Mouse (Mus musculus) hindbrain, embryonic 13.5 days (tissue): ENCODE measurements around the gene Mettl2. TPM values are rescaled to one million over a fixed set of nuclear protein-coding genes. Genes with fewer than 3 reads are reported as not detected.

Experiments used
- ATAC-seq: fragments of 200-750 bp; cut with Nextera tagmentation; 2 replicates; pipeline ENCODE4 v1.8.0; 2017; ENCODE audit warnings: moderate TSS enrichment; ENCODE audit not compliant: low FRiP score
- H3K27ac ChIP-seq: fragments of 300-500 bp; sonication (generic); 2 replicates; pipeline ENCODE4 v1.5.1; 2015; ENCODE audit warnings: inconsistent platforms, mild to moderate bottlenecking, moderate library complexity
- H3K27me3 ChIP-seq: fragments of 300-500 bp; sonication (generic); 2 replicates; pipeline ENCODE4 v1.6.1; 2015; ENCODE audit warnings: mild to moderate bottlenecking, inconsistent platforms
- H3K36me3 ChIP-seq: fragments of 300-500 bp; sonication (generic); 2 replicates; pipeline ENCODE4 v1.6.1; 2015; ENCODE audit warnings: mild to moderate bottlenecking, inconsistent platforms
- H3K4me1 ChIP-seq: fragments of 300-500 bp; sonication (generic); replicated peaks from 2 replicates; pipeline ENCODE4 v1.6.1; 2015; ENCODE audit warnings: inconsistent platforms
- H3K4me2 ChIP-seq: fragments of 300-500 bp; sonication (generic); 2 replicates; pipeline ENCODE4 v1.6.1; 2015; ENCODE audit warnings: inconsistent platforms, mild to moderate bottlenecking, moderate library complexity
- H3K4me3 ChIP-seq: fragments of 300-500 bp; sonication (generic); 2 replicates; pipeline ENCODE4 v1.5.1; 2015; ENCODE audit warnings: mild to moderate bottlenecking, inconsistent platforms
- H3K9ac ChIP-seq: fragments of 300-500 bp; sonication (generic); 2 replicates; pipeline ENCODE4 v1.6.1; 2015; ENCODE audit warnings: mild to moderate bottlenecking, inconsistent platforms
- H3K9me3 ChIP-seq: fragments of 300-500 bp; sonication (generic); 2 replicates; pipeline ENCODE4 v1.6.1; 2016; ENCODE audit warnings: inconsistent platforms
- WGBS: fragments of 180-500 bp; shearing (Covaris S2); methylation state at CpG from one replicate; pipeline ENCODE4 v1.1.7; 2015; 5-methylcytosine and 5-hydroxymethylcytosine counted together
- polyA plus RNA-seq: library from polyadenylated mRNA; unstranded; fragments of >200 nt; fragmentation: Nextera tagmentation; extraction: Ambion mirVana; gene quantifications from 2 replicates; pipeline ENCODE4 v1.2.1, GENCODE M21; 2015

The Mettl2 gene
- polyA plus RNA-seq, 1 experiment from 2014 or later = 29.9 TPM

DNA sequence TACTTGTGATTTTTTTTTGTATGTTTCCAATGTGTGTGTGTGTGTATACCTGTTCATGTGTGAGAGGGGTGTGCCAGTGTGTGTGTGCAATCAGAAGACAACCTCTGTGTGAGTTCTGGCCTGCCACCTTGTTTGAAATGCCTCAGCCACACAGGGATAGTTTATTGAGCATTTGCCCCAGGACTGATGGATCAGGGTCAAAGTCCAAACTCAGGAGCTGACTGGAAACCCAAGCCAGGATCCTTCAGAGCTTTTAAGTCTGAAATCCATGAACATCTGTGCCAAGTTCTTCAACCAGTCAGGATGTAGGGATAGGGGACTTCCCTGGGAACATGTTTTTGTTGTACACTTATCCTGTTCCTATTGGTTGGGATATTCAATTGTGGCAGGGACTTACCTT is 31.8 kb downstream of the Mettl2 start:
- Histone ChIP-seq H3K27ac (no peak overlapping the region), H3K9me3 (no peaks in the 10 kb centered on the region), H3K4me2 (no peak overlapping the region), H3K4me3 (no peak overlapping the region), H3K27me3 (no peaks in the 10 kb centered on the region), H3K9ac (no peak overlapping the region), H3K4me1 (peaks cover 10% of the 10 kb centered on the region), H3K36me3 (no peaks in the 10 kb centered on the region)
- no peak for ATAC-seq

DNA sequence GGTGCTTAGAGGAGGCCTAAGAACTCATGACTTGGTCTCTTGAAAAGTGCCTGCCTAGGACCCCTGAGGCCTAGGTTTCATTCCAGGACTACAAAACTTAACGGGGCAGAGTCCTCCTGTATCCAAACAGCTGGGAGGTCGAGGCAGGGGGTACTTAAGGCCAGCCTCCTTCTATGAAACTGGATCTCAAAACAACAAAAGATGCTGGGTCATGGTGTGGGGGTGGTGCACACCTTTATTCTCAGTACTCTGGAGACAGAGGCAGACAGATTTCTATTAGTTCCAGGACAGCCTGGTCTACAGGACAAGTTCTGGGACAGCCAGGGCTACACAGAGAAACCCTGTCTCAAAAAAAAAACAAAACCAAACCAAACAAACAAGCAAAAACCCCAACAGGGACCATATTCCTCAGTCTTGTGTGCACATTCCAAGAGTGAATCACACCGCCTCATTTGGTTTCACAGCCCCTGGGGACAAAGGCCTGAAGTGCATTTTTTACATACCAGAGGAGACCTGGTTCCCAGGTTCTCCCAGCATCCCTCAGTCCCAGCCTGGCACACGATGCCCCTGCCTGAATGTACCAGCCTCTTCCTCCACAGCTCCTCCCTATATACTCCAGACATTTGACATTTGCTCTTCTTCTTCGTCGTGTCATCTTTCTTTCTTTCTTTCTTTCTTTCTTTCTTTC is 33.6 kb downstream of the Mettl2 start:
- WGBS = 64% methylated on average over 6 of the region's 6 CpGs
- H3K4me1 ChIP-seq = no peaks in the 10 kb centered on the region
- no peak overlapping the region for H3K4me2 ChIP-seq
- no peak overlapping the region for H3K27ac ChIP-seq
- peaks cover 4% of the 10 kb centered on the region; the same call in 1 of the 2 replicates for H3K9me3 ChIP-seq
- H3K9ac ChIP-seq = no peak overlapping the region
- no peak overlapping the region for H3K4me3 ChIP-seq
- ATAC-seq = no peak
- no peaks in the 10 kb centered on the region for H3K27me3 ChIP-seq
- no peaks in the 10 kb centered on the region for H3K36me3 ChIP-seq

DNA sequence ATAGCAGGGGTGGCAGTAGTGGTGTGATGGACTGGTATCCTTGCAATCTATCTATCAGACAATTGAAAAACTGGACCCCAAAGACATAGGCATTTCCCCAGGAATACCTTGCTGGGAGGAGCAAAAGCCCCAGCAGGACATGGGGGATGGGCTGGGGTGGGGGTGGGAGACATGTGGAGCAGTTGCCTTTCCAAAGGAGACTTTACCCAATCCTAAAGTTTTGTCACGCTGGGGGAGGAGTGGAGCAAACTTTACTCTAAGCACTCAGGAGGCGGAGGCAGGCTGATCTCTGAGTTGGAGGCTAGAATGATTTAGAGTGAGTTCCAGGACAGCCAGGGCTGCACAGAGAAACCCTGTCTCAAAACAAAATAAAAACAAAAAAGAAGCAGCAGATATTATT is 35.2 kb downstream of the Mettl2 start:
- Histone ChIP-seq H3K27ac (no peak overlapping the region), H3K9ac (no peak overlapping the region), H3K4me1 (no peaks in the 10 kb centered on the region), H3K4me3 (no peak overlapping the region), H3K36me3 (no peaks in the 10 kb centered on the region), H3K4me2 (no peak overlapping the region), H3K9me3 (peaks cover 19% of the 10 kb centered on the region), H3K27me3 (no peaks in the 10 kb centered on the region)
- WGBS = 90% methylated on average over 2 of the region's 2 CpGs
- ATAC-seq = no peak

DNA sequence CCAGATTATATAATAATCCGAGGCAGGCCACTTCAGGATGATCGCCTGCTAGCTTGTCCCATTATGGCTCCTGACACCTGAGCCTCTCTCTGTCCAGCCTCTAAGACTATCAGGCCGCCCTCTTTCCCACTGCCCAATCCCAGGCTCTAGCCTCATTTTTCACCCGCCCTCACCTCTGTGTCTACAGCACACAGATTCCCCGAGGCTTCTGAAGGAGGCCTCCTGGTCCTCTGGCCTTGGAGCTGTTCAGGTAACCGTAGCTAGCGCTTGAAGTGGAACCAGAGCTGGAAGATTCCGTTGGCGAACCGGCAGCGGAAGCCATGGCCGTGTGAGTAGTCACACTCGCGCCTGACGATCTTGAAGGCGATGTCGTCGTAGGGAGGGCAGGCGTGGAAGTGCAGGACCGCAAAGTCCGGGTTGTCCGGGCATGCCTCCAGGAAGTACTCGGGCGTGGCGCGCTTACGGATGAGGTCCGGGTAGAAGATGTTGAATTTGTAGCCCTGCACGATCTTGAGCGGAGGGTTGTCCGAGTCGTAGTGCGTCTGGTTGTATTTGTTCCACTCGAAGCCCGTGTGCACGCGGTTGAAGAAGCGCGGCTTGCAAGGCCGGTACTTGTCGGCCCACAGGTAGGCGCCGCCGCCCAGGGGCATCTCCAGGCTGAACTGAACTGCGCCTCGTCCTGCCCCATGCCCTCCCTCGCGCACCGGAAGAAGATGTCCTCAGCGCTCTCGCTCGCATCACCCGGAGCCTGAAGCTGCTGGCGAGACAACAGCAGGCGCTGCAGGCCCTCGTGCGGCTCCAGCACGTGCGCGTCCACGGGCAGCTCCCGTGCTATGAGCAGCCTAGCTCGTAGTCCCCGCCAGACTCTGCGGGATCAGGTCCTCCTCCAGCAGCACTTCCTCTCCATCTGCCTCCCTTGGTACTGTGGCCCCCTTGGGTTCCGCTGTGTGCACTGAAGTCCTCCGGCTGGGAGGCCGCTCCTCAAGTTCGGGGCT is 38.6 kb downstream of the Mettl2 start:
- H3K27me3 ChIP-seq = no peaks in the 10 kb centered on the region
- no peak overlapping the region for H3K9ac ChIP-seq
- ATAC-seq = no peak
- H3K9me3 ChIP-seq = peaks cover 19% of the 10 kb centered on the region
- no peaks in the 10 kb centered on the region for H3K4me1 ChIP-seq
- H3K4me3 ChIP-seq = no peak overlapping the region
- 84% methylated on average over 69 of the region's 69 CpGs for WGBS
- H3K36me3 ChIP-seq = no peaks in the 10 kb centered on the region
- no peak overlapping the region for H3K27ac ChIP-seq
- H3K4me2 ChIP-seq = no peak overlapping the region

DNA sequence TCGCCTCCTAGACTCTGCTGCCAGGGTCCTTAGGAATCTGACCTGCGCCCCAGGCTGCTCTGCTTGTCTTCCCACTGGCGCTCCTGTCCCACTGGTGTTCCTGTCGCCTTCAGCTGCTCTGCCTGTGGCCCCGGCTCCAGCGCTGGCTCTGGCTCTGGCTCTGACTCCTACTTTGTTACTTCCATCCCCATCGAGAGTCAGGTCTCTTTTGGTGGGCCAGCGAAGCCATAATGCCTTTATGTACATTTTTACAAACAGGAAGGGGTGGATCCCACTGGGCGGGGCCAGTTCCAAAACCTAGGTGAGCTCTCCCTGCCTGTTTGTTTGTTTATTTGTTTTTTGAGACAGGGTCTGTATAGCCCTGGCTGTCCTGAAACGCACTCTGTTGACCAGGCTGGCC is 40.6 kb downstream of the Mettl2 start:
- no peaks in the 10 kb centered on the region for H3K36me3 ChIP-seq
- no peak overlapping the region for H3K9ac ChIP-seq
- no peaks in the 10 kb centered on the region for H3K4me1 ChIP-seq
- peaks cover 19% of the 10 kb centered on the region for H3K9me3 ChIP-seq
- WGBS = 95% methylated on average over 10 of the region's 10 CpGs
- no peak overlapping the region for H3K4me3 ChIP-seq
- no peak for ATAC-seq
- H3K4me2 ChIP-seq = no peak overlapping the region
- H3K27me3 ChIP-seq = no peaks in the 10 kb centered on the region
- H3K27ac ChIP-seq = no peak overlapping the region

DNA sequence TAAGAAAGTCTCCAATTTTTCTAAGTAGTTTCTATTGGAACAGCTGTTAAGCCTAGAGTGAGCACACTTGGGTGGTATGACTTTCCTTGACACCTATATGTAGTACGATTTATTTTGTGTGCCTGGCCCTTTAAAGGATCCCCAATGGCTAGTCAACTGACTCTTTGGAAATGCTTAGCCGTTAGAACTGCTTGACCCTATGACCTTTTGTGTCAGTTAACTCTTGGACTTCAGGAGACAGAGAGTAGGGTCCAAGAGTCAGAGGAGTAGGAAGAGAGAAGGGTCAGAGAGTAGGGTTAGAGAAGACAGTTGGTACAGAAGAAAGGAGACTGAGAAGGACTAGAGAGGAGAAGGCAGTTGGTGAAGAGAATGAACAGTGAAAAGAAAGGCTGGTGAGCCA is 52.3 kb downstream of the Mettl2 start, which contains the start of gene Tlk2:
Gene Tlk2 (plus strand): TSS at position 292 of the 400 bp plus-strand sequence.
- peak within 1 kb of the TSS; percentile 99 for H3K4me3 ChIP-seq

DNA sequence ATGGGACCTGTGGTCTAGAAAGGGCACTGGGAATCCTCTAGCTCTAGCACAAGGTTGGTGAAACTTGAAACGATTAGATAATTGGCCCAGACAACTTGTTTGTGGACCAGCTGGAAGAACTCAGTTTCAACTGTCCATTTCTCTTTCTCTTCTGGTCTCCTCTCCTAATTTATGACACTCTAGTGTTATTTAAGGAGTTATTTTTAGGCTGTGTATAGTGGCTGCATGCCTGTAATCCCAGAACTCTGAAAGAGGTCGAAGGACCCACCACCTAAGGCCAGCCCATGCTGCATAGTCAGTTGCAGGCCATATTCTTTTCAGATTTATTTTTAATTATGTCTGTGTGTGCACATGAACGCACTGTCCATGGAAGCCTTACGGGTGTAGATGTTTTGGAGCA is 53.3 kb downstream of the Mettl2 start:
- peaks cover 9% of the 10 kb centered on the region for H3K36me3 ChIP-seq
- peak overlapping the region; percentile 88 for H3K4me2 ChIP-seq
- H3K27me3 ChIP-seq = no peaks in the 10 kb centered on the region
- 79% methylated on average over 4 of the region's 4 CpGs for WGBS
- H3K27ac ChIP-seq = no peak overlapping the region
- peak overlapping the region; percentile 99 for H3K4me3 ChIP-seq
- ATAC-seq = no peak
- H3K9ac ChIP-seq = no peak overlapping the region
- peaks cover 38% of the 10 kb centered on the region for H3K4me1 ChIP-seq
- no peaks in the 10 kb centered on the region for H3K9me3 ChIP-seq

More for the DNA sequence above, 52.3 kb downstream of the Mettl2 start, which contains the start of gene Tlk2:
- H3K27ac ChIP-seq = no peak within 1 kb of the TSS
- no peaks in the 10 kb centered on the region for H3K27me3 ChIP-seq
- H3K4me2 ChIP-seq = peak within 1 kb of the TSS; percentile 88
- H3K9ac ChIP-seq = no peak within 1 kb of the TSS
- H3K36me3 ChIP-seq = peaks cover 4% of the 10 kb centered on the region; the same call in 1 of the 2 replicates
- no peak for ATAC-seq
- WGBS = 43% methylated on average over 2 of the region's 2 CpGs
- peaks cover 33% of the 10 kb centered on the region for H3K4me1 ChIP-seq
- H3K9me3 ChIP-seq = no peaks in the 10 kb centered on the region

DNA sequence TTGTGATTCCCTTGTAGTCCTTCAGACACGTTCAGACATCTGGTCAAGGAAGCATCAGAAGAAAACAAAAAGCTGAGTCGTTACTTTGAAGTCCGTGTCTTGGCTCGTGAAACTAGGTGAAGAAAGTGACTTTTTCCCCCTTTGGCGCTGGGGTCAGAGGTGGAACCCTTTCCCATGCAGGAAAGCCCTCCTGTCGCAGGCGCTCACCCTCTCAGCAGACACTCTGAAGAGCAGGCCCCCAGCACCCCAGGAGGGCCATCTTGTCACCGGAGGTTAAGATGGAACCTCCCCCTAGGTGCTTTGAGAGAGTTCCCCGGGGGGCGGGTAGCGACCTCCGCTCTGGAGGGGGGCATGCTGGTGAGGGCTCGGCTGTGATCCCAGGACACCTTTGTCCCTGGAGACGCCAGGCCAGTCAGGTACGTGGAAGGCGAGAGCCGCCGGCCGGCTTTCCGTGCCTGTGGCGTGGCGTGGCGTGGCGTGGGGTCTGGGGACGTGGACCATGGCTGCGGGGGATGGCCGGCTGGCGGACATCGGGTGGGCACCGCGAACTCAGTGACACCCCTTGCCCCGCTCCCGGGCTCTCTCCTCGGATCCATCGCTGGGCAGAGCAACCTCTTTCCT is 54.4 kb downstream of the Mettl2 start:
- ATAC-seq = peak; percentile 21
- WGBS = under 1% methylated on average over 33 of the region's 35 CpGs
- Histone ChIP-seq H3K27ac (peak overlapping the region; percentile 97), H3K27me3 (no peaks in the 10 kb centered on the region), H3K9me3 (no peaks in the 10 kb centered on the region), H3K4me2 (peak overlapping the region; percentile 88), H3K4me3 (peak overlapping the region; percentile 99), H3K4me1 (peaks cover 41% of the 10 kb centered on the region), H3K9ac (peak overlapping the region; percentile 95), H3K36me3 (peaks cover 14% of the 10 kb centered on the region)

DNA sequence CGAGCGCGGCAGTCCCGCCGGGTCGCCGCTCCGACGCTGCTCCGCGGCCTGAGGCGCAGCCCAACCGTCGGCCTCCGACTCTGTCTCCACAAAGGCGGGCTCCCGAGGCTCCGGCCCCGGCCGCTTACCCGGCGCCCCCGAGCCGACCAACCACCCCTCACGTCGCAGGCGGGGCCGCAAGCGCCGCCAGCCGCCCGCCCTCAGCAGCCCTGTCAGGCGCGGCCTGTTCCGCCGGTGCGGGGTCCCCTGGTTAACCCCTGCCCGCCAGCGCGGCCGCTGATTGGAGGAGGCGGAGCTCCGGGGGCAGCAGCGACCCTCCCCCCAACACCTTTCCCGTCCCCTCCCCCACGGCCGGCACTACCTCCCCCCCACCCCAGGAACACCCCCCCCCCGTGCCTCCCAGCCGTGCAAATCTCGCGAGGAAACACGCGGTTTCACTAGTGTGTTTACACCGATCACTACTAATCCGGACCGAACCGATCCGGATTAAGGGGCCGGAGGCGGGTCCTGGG is 55.0 kb downstream of the Mettl2 start:
- peak; percentile 96 for ATAC-seq
- Histone ChIP-seq H3K4me3 (peak overlapping the region; percentile 99), H3K4me2 (peak overlapping the region; percentile 88), H3K27me3 (no peaks in the 10 kb centered on the region), H3K9ac (peak overlapping the region; percentile 98), H3K9me3 (no peaks in the 10 kb centered on the region), H3K27ac (peak overlapping the region; percentile 97), H3K4me1 (peaks cover 41% of the 10 kb centered on the region), H3K36me3 (peaks cover 16% of the 10 kb centered on the region)
- WGBS = under 1% methylated on average over 47 of the region's 60 CpGs

DNA sequence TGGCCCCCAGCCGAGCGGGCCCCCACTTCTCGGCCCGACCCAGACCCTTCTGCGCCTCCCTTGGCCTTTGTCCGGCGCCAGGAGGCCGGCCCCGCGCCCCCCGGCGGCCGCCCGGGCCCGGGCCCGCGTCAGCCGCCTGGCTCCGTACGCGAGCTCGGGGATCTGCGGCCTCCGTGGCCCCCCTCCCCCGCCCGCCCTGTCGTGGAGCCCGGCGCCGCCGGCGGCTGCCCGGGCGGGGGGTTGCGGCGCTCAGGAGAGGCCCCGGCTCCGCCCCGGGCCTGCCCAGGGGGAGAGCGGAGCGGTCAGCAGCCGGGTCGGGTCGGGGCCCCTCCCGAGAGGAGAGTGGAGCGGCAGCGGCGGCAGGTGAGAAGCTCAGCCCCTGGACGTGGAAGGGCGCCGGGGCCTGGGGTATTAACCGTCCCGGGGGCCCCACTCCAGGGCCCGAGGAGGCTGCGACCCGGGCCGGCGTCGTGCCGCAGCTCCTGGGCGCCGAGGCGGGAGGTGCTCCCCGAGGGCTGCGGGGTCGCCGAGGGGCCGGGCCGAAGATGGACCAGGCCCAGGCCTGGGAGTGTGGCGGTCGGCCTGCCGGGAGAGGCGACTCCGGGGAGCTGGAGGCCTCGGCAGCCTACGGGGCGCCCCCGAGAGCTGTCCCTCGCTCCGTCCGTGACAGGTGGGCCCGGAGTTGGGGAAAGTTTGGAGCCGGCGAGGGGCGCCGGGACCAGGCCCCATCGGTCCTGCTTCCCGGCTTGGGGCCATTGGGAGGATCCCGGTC is 55.6 kb downstream of the Mettl2 start:
- peak; percentile 72 for ATAC-seq
- Histone ChIP-seq H3K4me2 (peak overlapping the region; percentile 70), H3K4me3 (peak overlapping the region; percentile 99), H3K9me3 (no peaks in the 10 kb centered on the region), H3K27ac (peak overlapping the region; percentile 97), H3K36me3 (peaks cover 16% of the 10 kb centered on the region), H3K27me3 (no peaks in the 10 kb centered on the region), H3K9ac (peak overlapping the region; percentile 98), H3K4me1 (peaks cover 41% of the 10 kb centered on the region)
- 2% methylated on average over 71 of the region's 89 CpGs for WGBS

DNA sequence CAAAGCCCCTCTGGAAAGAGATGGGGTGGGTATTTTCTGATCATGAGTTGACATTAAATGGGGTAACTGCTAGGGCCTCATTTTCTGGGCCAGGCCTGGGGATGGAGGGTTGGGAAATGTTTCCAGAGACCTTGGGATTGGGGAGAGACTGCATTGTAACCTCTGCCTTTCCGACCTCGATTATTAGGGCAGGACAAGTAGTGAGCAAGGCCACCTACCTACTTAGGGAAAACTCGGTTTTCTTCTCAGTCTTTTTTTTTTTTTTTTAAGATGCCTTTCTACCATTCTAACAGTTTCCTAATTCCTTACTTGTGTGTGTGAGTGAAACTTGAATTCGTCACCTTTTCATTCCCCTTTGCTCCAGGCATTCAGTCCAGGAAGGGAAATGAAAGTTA is 56.2 kb downstream of the Mettl2 start:
- peaks cover 41% of the 10 kb centered on the region for H3K4me1 ChIP-seq
- H3K27me3 ChIP-seq = no peaks in the 10 kb centered on the region
- peak overlapping the region; percentile 70 for H3K4me2 ChIP-seq
- ATAC-seq = no peak
- H3K9ac ChIP-seq = peak overlapping the region; percentile 98
- peak overlapping the region; percentile 99 for H3K4me3 ChIP-seq
- WGBS = 9% methylated on average over 4 of the region's 4 CpGs
- H3K27ac ChIP-seq = peak overlapping the region; percentile 97
- peaks cover 12% of the 10 kb centered on the region for H3K36me3 ChIP-seq
- no peaks in the 10 kb centered on the region for H3K9me3 ChIP-seq
